Mouse (Mus musculus): ENCODE results near the gene Abcg5. TPM values are rescaled to one million over a fixed set of nuclear protein-coding genes. Genes with fewer than 3 reads are reported as not detected.

The Abcg5 gene
- polyA plus RNA-seq, 1 experiment, result 1.7 TPM

GRCm38 (mm10) chr17:84608606-84609005 lies 74.2 kb downstream of the Abcg5 start:
- DNase-seq (ENCODE audit: low read depth), result no peak

Other genes with a start within 250 kb of the Abcg5 start
- 13.7 and 22.4 TPM in 2 replicates for gene Thada, start 216.8 kb downstream of the Abcg5 start, polyA plus RNA-seq (2012; rRNA removed)
- gene Plekhh2, start 171.1 kb downstream of the Abcg5 start, polyA plus RNA-seq (2012; rRNA removed), result 5.6 and 5.8 TPM in 2 replicates
- gene Dync2li1, start 56.5 kb downstream of the Abcg5 start, polyA plus RNA-seq (2012; rRNA removed), result 4.9 and 5.7 TPM in 2 replicates
- 0.35 and 0.37 TPM in 2 replicates for gene Abcg8, start 6.7 kb downstream of the Abcg5 start, polyA plus RNA-seq (2012; rRNA removed)
- 8.1 and 9.4 TPM in 2 replicates for gene Lrpprc, start 107.8 kb upstream of the Abcg5 start, polyA plus RNA-seq (2012; rRNA removed)

Measured in gonadal fat pad, adult 2 months (tissue).